Mouse (Mus musculus) lung, postnatal 0 days (tissue): ENCODE results near the gene Spaca3. TPM values are rescaled to one million over a fixed set of nuclear protein-coding genes. Genes with fewer than 3 reads are reported as not detected.

ENCODE experiments used
- ATAC-seq: fragments of 200-750 bp; cut with Nextera tagmentation; 2 replicates; pipeline ENCODE4 v1.8.0; 2017; ENCODE audit warnings: moderate library complexity
- DNase-seq: peaks from one replicate; pipeline ENCODE4 v3.0.0-alpha.2; 2016; ENCODE audit warnings: low spot score
- H3K27ac ChIP-seq: fragments of 300-500 bp; sonication (generic); 2 replicates; pipeline ENCODE4 v1.5.1; 2014; ENCODE audit warnings: antibody characterized with exemption, mild to moderate bottlenecking, low read length, mixed read lengths
- H3K27me3 ChIP-seq: fragments of 300-500 bp; sonication (generic); replicated peaks from 2 replicates; pipeline ENCODE4 v1.6.1; 2014; ENCODE audit warnings: low read length, mixed read lengths; ENCODE audit not compliant: insufficient read depth
- H3K36me3 ChIP-seq: fragments of 300-500 bp; sonication (generic); 2 replicates; pipeline ENCODE4 v1.6.1; 2014; ENCODE audit warnings: low read length, mixed read lengths; ENCODE audit not compliant: insufficient read depth
- H3K4me1 ChIP-seq: fragments of 300-500 bp; sonication (generic); 2 replicates; pipeline ENCODE4 v1.6.1; 2014; ENCODE audit warnings: antibody characterized with exemption, low read depth, low read length, mixed read lengths; ENCODE audit not compliant: insufficient read depth
- H3K4me2 ChIP-seq: fragments of 300-500 bp; sonication (generic); replicated peaks from 2 replicates; pipeline ENCODE4 v1.6.1; 2014; ENCODE audit warnings: low read depth, mild to moderate bottlenecking, low read length, moderate library complexity, mixed read lengths
- H3K4me3 ChIP-seq: fragments of 300-500 bp; sonication (generic); 2 replicates; pipeline ENCODE4 v1.5.1; 2014; ENCODE audit warnings: low read depth, low read length
- H3K9ac ChIP-seq: fragments of 300-500 bp; sonication (generic); replicated peaks from 2 replicates; pipeline ENCODE4 v1.6.1; 2014; ENCODE audit warnings: low read depth, mild to moderate bottlenecking
- H3K9me3 ChIP-seq: fragments of 300-500 bp; sonication (generic); 2 replicates; pipeline ENCODE4 v1.6.1; 2016; ENCODE audit warnings: low read length, mixed read lengths
- CTCF ChIP-seq: IDR thresholded peaks from 2 replicates; pipeline ENCODE4 v1.5.1; 2016; ENCODE audit warnings: antibody characterized with exemption, mild to moderate bottlenecking
- EP300 ChIP-seq: IDR thresholded peaks from 2 replicates; pipeline ENCODE4 v1.6.1; 2016; ENCODE audit warnings: antibody characterized with exemption, mild to moderate bottlenecking, control low read depth
- WGBS: fragments of 180-500 bp; shearing (Covaris S2); extraction: QIAGEN DNeasy Blood & Tissue Kit; methylation state at CpG from one replicate; pipeline ENCODE4 v1.1.7; 2014; 5-methylcytosine and 5-hydroxymethylcytosine counted together
- polyA plus RNA-seq: library from polyadenylated mRNA; unstranded; fragments of >200 nt; fragmentation: Nextera tagmentation; extraction: Ambion mirVana; gene quantifications from 2 replicates; pipeline ENCODE4 v1.2.1, GENCODE M21; 2015

Spaca3 gene
- polyA plus RNA-seq, 1 experiment from 2014 or later: not detected

- DNase-seq (peak; percentile 93), ATAC-seq (peak; percentile 80)
- Histone ChIP-seq H3K27me3 (no peaks in the 10 kb centered on the region), H3K9ac (no peak overlapping the region), H3K4me1 (no peaks in the 10 kb centered on the region), H3K27ac (peak overlapping the region; percentile 80), H3K4me3 (no peak overlapping the region), H3K36me3 (peaks cover 13% of the 10 kb centered on the region; the same call in 1 of the 2 replicates), H3K4me2 (no peak overlapping the region; the same call in 1 of the 2 replicates), H3K9me3 (no peaks in the 10 kb centered on the region)
- TF ChIP-seq CTCF: peak; percentile 97
- TF ChIP-seq EP300: peak; percentile 96
- 28% methylated on average over 10 of the region's 11 CpGs for WGBS
Observed at GRCm38 (mm10) chr11:80818060-80818697, 40.0 kb upstream of the Spaca3 start.

GRCm38 (mm10) chr11:80820085-80820484, 38.1 kb upstream of the Spaca3 start:
- H3K4me2 ChIP-seq: no peak overlapping the region
- H3K4me3 ChIP-seq: no peak overlapping the region
- DNase-seq (peak; percentile 83), ATAC-seq (peak; percentile 78)
- no peaks in the 10 kb centered on the region for H3K27me3 ChIP-seq
- peak overlapping the region; percentile 26 for H3K27ac ChIP-seq
- no peak overlapping the region for H3K9ac ChIP-seq
- H3K36me3 ChIP-seq: 0 out of 2 replicates have a peak, but pooled peaks cover 3% of the 10 kb centered on the region
- no peaks in the 10 kb centered on the region for H3K4me1 ChIP-seq
- no peaks in the 10 kb centered on the region for H3K9me3 ChIP-seq
- 63% methylated on average over 3 of the region's 3 CpGs for WGBS
- TF ChIP-seq CTCF (no peak), EP300 (no peak)

- no peaks in the 10 kb centered on the region for H3K4me1 ChIP-seq
- H3K27me3 ChIP-seq: no peaks in the 10 kb centered on the region
- H3K36me3 ChIP-seq: no peaks in the 10 kb centered on the region
- ATAC-seq (peak; percentile 48), DNase-seq (peak; percentile 36)
- no peaks in the 10 kb centered on the region for H3K9me3 ChIP-seq
- H3K4me2 ChIP-seq: 0 out of 2 replicates have a peak overlapping the region, but pooled peaks have one; percentile 11
- no peak overlapping the region for H3K9ac ChIP-seq
- H3K4me3 ChIP-seq: no peak overlapping the region
- TF ChIP-seq CTCF (peak; percentile 58), EP300 (no peak)
- H3K27ac ChIP-seq: 0 out of 2 replicates have a peak overlapping the region, but pooled peaks have one; percentile 26
- WGBS: 38% methylated on average over 14 of the region's 14 CpGs
Observed at GRCm38 (mm10) chr11:80821296-80821695, 36.9 kb upstream of the Spaca3 start.

- H3K36me3 ChIP-seq: no peaks in the 10 kb centered on the region
- 58% methylated on average over 9 of the region's 9 CpGs for WGBS
- peak; percentile 12 for DNase-seq
Observed at GRCm38 (mm10) chr11:80821794-80822193, 36.4 kb upstream of the Spaca3 start.

GRCm38 (mm10) chr11:80835395-80835794, 22.8 kb upstream of the Spaca3 start:
- WGBS: 62% methylated on average over 2 of the region's 2 CpGs

More at GRCm38 (mm10) chr11:80821794-80822193, 36.4 kb upstream of the Spaca3 start:
- no peak for ATAC-seq
- Histone ChIP-seq H3K9me3 (no peaks in the 10 kb centered on the region), H3K4me2 (0 out of 2 replicates have a peak overlapping the region, but pooled peaks have one; percentile 11), H3K27me3 (no peaks in the 10 kb centered on the region), H3K4me1 (no peaks in the 10 kb centered on the region), H3K27ac (0 out of 2 replicates have a peak overlapping the region, but pooled peaks have one; percentile 26), H3K9ac (no peak overlapping the region), H3K4me3 (no peak overlapping the region)
- no peak for TF ChIP-seq EP300
- peak; percentile 58 for TF ChIP-seq CTCF

GRCm38 (mm10) chr11:80835841-80836240, 22.3 kb upstream of the Spaca3 start:
- H3K4me3 ChIP-seq: no peak overlapping the region
- WGBS: 44% methylated on average over 4 of the region's 4 CpGs
- H3K9ac ChIP-seq: no peak overlapping the region
- no peak overlapping the region for H3K27ac ChIP-seq
- no peaks in the 10 kb centered on the region for H3K36me3 ChIP-seq
- no peak for TF ChIP-seq EP300
- no peak for TF ChIP-seq CTCF
- H3K9me3 ChIP-seq: no peaks in the 10 kb centered on the region
- H3K4me1 ChIP-seq: no peaks in the 10 kb centered on the region
- no peaks in the 10 kb centered on the region for H3K27me3 ChIP-seq
- ATAC-seq (peak; percentile 84), DNase-seq (peak; percentile 47)
- H3K4me2 ChIP-seq: no peak overlapping the region

More at GRCm38 (mm10) chr11:80835395-80835794, 22.8 kb upstream of the Spaca3 start:
- no peak overlapping the region for H3K9ac ChIP-seq
- no peak overlapping the region for H3K4me2 ChIP-seq
- no peak overlapping the region for H3K4me3 ChIP-seq
- H3K9me3 ChIP-seq: no peaks in the 10 kb centered on the region
- no peaks in the 10 kb centered on the region for H3K27me3 ChIP-seq
- no peak for TF ChIP-seq EP300
- TF ChIP-seq CTCF: no peak
- H3K27ac ChIP-seq: no peak overlapping the region
- H3K4me1 ChIP-seq: no peaks in the 10 kb centered on the region
- no peak for DNase-seq
- H3K36me3 ChIP-seq: no peaks in the 10 kb centered on the region
- peak; percentile 62 for ATAC-seq
